Mouse (Mus musculus) heart, postnatal 0 days (tissue): ENCODE results near the gene Slc4a3.

Experiments used
- CTCF ChIP-seq: IDR thresholded peaks from 2 replicates; pipeline ENCODE4 v1.5.1; 2016; ENCODE audit warnings: antibody characterized with exemption, control low read depth, low read depth
- EP300 ChIP-seq: IDR thresholded peaks from 2 replicates; pipeline ENCODE4 v1.6.1; 2016; ENCODE audit warnings: antibody characterized with exemption, low read depth

- no peak for TF ChIP-seq CTCF
- TF ChIP-seq EP300, result no peak
These were observed 33.5 kb upstream of the Slc4a3 start for GRCm38 (mm10) chr1:75512550-75512949.
